12 mouse cellular contexts compared by ENCODE assay signal in the genomic region with DNA sequence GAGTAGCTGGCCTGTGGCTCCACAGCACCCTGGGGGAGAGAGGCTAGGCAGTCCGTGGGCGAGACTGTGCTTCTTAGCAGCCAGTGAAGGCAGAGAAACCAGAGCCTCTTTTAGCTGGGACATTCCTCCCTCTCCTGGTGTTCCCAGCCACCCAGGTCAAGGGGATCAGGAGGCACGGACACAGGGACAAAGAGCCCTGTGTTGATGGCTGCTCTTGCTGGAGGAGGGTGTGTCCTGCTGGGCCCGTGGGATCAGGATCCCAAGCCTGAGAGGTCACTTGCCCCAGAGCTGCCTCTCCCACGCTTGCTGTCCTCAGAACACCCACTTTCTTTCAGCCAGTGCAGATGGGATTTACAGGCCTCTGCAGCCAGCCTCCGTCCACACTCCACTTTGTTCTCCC. TPM values are rescaled to one million over a fixed set of nuclear protein-coding genes. Genes with fewer than 3 reads are reported as not detected.
A peak's percentile ranks its signal among the peaks of the same experiment; 100 is the strongest.
DNase-seq lines count a peak whose midpoint lies in the region; ATAC-seq and TF ChIP-seq lines count a peak whose summit lies in the region.
"Had no signal": no experiment of that assay in that cellular context is flagged by ENCODE, and none has a peak within 500 bp of the region (broad histone marks: within the 10 kb centered on the region; RNA-seq: fewer than 3 reads in every experiment).

No protein-coding gene starts in this region.

- H3K9me3 ChIP-seq in heart, embryonic 15.5 days (replicated peaks) = no peaks in the 10 kb centered on the region
- no peaks in the 10 kb centered on the region for H3K9me3 ChIP-seq in midbrain, embryonic 11.5 days (ENCODE audit: control insufficient read depth, low read length)
- no peaks in the 10 kb centered on the region for H3K9me3 ChIP-seq in midbrain, postnatal 0 days (ENCODE audit: low read length)
- no peaks in the 10 kb centered on the region for H3K9me3 ChIP-seq in embryonic facial prominence, embryonic 15.5 days (replicated peaks)
- no peaks in the 10 kb centered on the region for H3K9me3 ChIP-seq in stomach, embryonic 15.5 days
- H3K9me3 ChIP-seq: hindbrain, embryonic 15.5 days; neural tube, embryonic 12.5 days had no signal

- no peak overlapping the region for H3K4me3 ChIP-seq in heart, embryonic 15.5 days
- no peak overlapping the region for H3K4me3 ChIP-seq in midbrain, embryonic 11.5 days (ENCODE audit: low read depth, low read length)
- H3K4me3 ChIP-seq in midbrain, postnatal 0 days (ENCODE audit: low read depth, low read length) = no peak overlapping the region
- no peak overlapping the region for H3K4me3 ChIP-seq in embryonic facial prominence, embryonic 15.5 days (replicated peaks)
- no peak overlapping the region for H3K4me3 ChIP-seq in stomach, embryonic 15.5 days (replicated peaks)
- H3K4me3 ChIP-seq in thymus, adult 2 months (ENCODE audit: control insufficient read depth, insufficient read depth, low read length) = no peak overlapping the region
- H3K4me3 ChIP-seq: hindbrain, embryonic 15.5 days; neural tube, embryonic 12.5 days had no signal

- no peak for ATAC-seq in heart, embryonic 15.5 days (replicated peaks; ENCODE audit: insufficient number of reproducible peaks, insufficient read depth, low FRiP score, low read depth)
- no peak for ATAC-seq in midbrain, embryonic 11.5 days (ENCODE audit: low FRiP score)
- no peak for ATAC-seq in midbrain, postnatal 0 days (ENCODE audit: low FRiP score)
- no peak for ATAC-seq in embryonic facial prominence, embryonic 15.5 days (ENCODE audit: insufficient number of reproducible peaks, low FRiP score, low TSS enrichment, low read depth)
- no peak for ATAC-seq in stomach, embryonic 15.5 days (ENCODE audit: insufficient read depth, low FRiP score, low read depth)

- H3K27me3 ChIP-seq in heart, embryonic 15.5 days = no peaks in the 10 kb centered on the region
- H3K27me3 ChIP-seq in midbrain, embryonic 11.5 days (ENCODE audit: control insufficient read depth, insufficient read depth, low read length) = no peaks in the 10 kb centered on the region
- no peaks in the 10 kb centered on the region for H3K27me3 ChIP-seq in midbrain, postnatal 0 days (ENCODE audit: insufficient read depth, low read length)
- no peaks in the 10 kb centered on the region for H3K27me3 ChIP-seq in embryonic facial prominence, embryonic 15.5 days
- H3K27me3 ChIP-seq in stomach, embryonic 15.5 days (replicated peaks) = no peaks in the 10 kb centered on the region
- no peaks in the 10 kb centered on the region for H3K27me3 ChIP-seq in thymus, adult 2 months (ENCODE audit: control insufficient read depth, insufficient read depth, low read length)
- H3K27me3 ChIP-seq: hindbrain, embryonic 15.5 days; neural tube, embryonic 12.5 days had no signal

- H3K36me3 ChIP-seq in heart, embryonic 15.5 days = peaks cover 38% of the 10 kb centered on the region
- H3K36me3 ChIP-seq in midbrain, embryonic 11.5 days (ENCODE audit: control insufficient read depth, insufficient read depth, low read length) = peaks cover 3% of the 10 kb centered on the region; the same call in 1 of the 2 replicates
- peaks cover 22% of the 10 kb centered on the region for H3K36me3 ChIP-seq in midbrain, postnatal 0 days (ENCODE audit: insufficient read depth, low read length)
- peaks cover 63% of the 10 kb centered on the region for H3K36me3 ChIP-seq in embryonic facial prominence, embryonic 15.5 days
- H3K36me3 ChIP-seq in stomach, embryonic 15.5 days = peaks cover 31% of the 10 kb centered on the region
- H3K36me3 ChIP-seq in thymus, adult 2 months (ENCODE audit: control insufficient read depth, insufficient read depth, low read length) = peaks cover 34% of the 10 kb centered on the region

- H3K4me1 ChIP-seq in heart, embryonic 15.5 days (replicated peaks) = peaks cover 36% of the 10 kb centered on the region
- peaks cover 7% of the 10 kb centered on the region; the same call in 1 of the 2 replicates for H3K4me1 ChIP-seq in midbrain, embryonic 11.5 days (ENCODE audit: control insufficient read depth, insufficient read depth, low read length)
- no peaks in the 10 kb centered on the region for H3K4me1 ChIP-seq in midbrain, postnatal 0 days (ENCODE audit: insufficient read depth, low read length)
- peaks cover 54% of the 10 kb centered on the region for H3K4me1 ChIP-seq in embryonic facial prominence, embryonic 15.5 days
- peaks cover 41% of the 10 kb centered on the region for H3K4me1 ChIP-seq in stomach, embryonic 15.5 days
- peaks cover 18% of the 10 kb centered on the region for H3K4me1 ChIP-seq in thymus, adult 2 months (replicated peaks; ENCODE audit: control insufficient read depth, insufficient read depth, low read length)

- DNase-seq in heart, postnatal 36 days = no peak
- no peak for DNase-seq in midbrain, embryonic 11.5 days (ENCODE audit: low spot score, missing footprints)
- no peak for DNase-seq in midbrain, postnatal 0 days (ENCODE audit: low spot score)
- no peak for DNase-seq in frontal cortex, postnatal 10 days (ENCODE audit: low spot score in 2 of 2)
- DNase-seq in thymus, adult 2 months = no peak
- DNase-seq: lung, postnatal 14 days; right cerebral cortex, postnatal 25 days had no signal

- intact Hi-C loops in heart, postnatal 36 days (cut with DNase I) = no loop called here

- TF ChIP-seq POLR2A in thymus, adult 2 months (IDR thresholded peaks at IDR 0.05; ENCODE audit: control insufficient read depth, extremely low read depth, insufficient read depth, low read length, poor library complexity) = no peak

- 57% methylated on average over 6 of the region's 6 CpGs for WGBS in heart, embryonic 15.5 days
- 26% methylated on average over 6 of the region's 6 CpGs for WGBS in midbrain, embryonic 11.5 days
- 45% methylated on average over 4 of the region's 6 CpGs for WGBS in midbrain, postnatal 0 days
- 46% methylated on average over 6 of the region's 6 CpGs for WGBS in embryonic facial prominence, embryonic 15.5 days
- WGBS in stomach, embryonic 15.5 days = 62% methylated on average over 6 of the region's 6 CpGs
- WGBS in thymus, adult 2 months = 96% methylated on average over 6 of the region's 6 CpGs

- no peak overlapping the region for H3K27ac ChIP-seq in heart, embryonic 15.5 days
- H3K27ac ChIP-seq in midbrain, embryonic 11.5 days (ENCODE audit: low read depth, low read length) = peak overlapping the region; percentile 10; the same call in 1 of the 2 replicates
- no peak overlapping the region for H3K27ac ChIP-seq in midbrain, postnatal 0 days (ENCODE audit: low read depth, low read length)
- H3K27ac ChIP-seq in embryonic facial prominence, embryonic 15.5 days (replicated peaks) = peak overlapping the region; percentile 58; the same call in 1 of the 2 replicates
- peak overlapping the region; percentile 26; the same call in 1 of the 2 replicates for H3K27ac ChIP-seq in stomach, embryonic 15.5 days
- H3K27ac ChIP-seq in thymus, adult 2 months (ENCODE audit: control insufficient read depth, insufficient read depth, low read length) = no peak overlapping the region
- H3K27ac ChIP-seq: hindbrain, embryonic 15.5 days; neural tube, embryonic 12.5 days had no signal

- no peak overlapping the region for H3K4me2 ChIP-seq in heart, embryonic 15.5 days
- H3K4me2 ChIP-seq in midbrain, embryonic 11.5 days = no peak overlapping the region
- H3K4me2 ChIP-seq in midbrain, postnatal 0 days (ENCODE audit: low read depth, low read length, poor library complexity, severe bottlenecking) = no peak overlapping the region
- no peak overlapping the region for H3K4me2 ChIP-seq in embryonic facial prominence, embryonic 15.5 days (replicated peaks)
- H3K4me2 ChIP-seq in stomach, embryonic 15.5 days = no peak overlapping the region
- H3K4me2 ChIP-seq: hindbrain, embryonic 15.5 days; neural tube, embryonic 12.5 days had no signal

- TF ChIP-seq CTCF in midbrain, postnatal 0 days (IDR thresholded peaks at IDR 0.05) = no peak
- TF ChIP-seq CTCF in thymus, adult 2 months (IDR thresholded peaks at IDR 0.05; ENCODE audit: borderline replicate concordance, control insufficient read depth, extremely low read depth, insufficient read depth, low read length, poor library complexity) = no peak

- H3K9ac ChIP-seq in heart, embryonic 15.5 days = 0 out of 2 replicates have a peak overlapping the region, but pooled peaks have one; percentile 9
- peak overlapping the region; percentile 42; the same call in 1 of the 2 replicates for H3K9ac ChIP-seq in midbrain, embryonic 11.5 days (ENCODE audit: low read length)
- H3K9ac ChIP-seq in midbrain, postnatal 0 days (replicated peaks; ENCODE audit: low read length, poor library complexity, severe bottlenecking) = no peak overlapping the region
- H3K9ac ChIP-seq in embryonic facial prominence, embryonic 15.5 days = no peak overlapping the region
- no peak overlapping the region for H3K9ac ChIP-seq in stomach, embryonic 15.5 days
- H3K9ac ChIP-seq: hindbrain, embryonic 15.5 days; neural tube, embryonic 12.5 days had no signal

RNA-seq across cellular contexts. Expression of a gene that starts 12.3 kb away (rescaled TPM):
- 925 and 1,001 TPM in 2 replicates for polyA plus RNA-seq in heart, embryonic 15.5 days (2015; fragmentation: Nextera tagmentation; extraction: Ambion mirVana)
- 100 to 1,000 TPM; 650 to 668 TPM for total RNA-seq in heart, postnatal 36 days (2021)
- 1,161 and 1,182 TPM in 2 replicates for polyA plus RNA-seq in midbrain, embryonic 11.5 days (2014; fragmentation: Nextera tagmentation; extraction: Ambion mirVana)
- 1,612 and 1,828 TPM in 2 replicates for total RNA-seq in midbrain, postnatal 0 days (2014; rRNA removed)
- polyA plus RNA-seq in midbrain, postnatal 0 days (2015; fragmentation: Nextera tagmentation; extraction: Ambion mirVana) = 779 and 814 TPM in 2 replicates
- polyA plus RNA-seq in embryonic facial prominence, embryonic 15.5 days (2015; fragmentation: Nextera tagmentation; extraction: Ambion mirVana) = 1,780 and 1,815 TPM in 2 replicates
- polyA plus RNA-seq in stomach, embryonic 15.5 days (2015; fragmentation: Nextera tagmentation; extraction: Ambion mirVana) = 1,425 and 1,562 TPM in 2 replicates
- 3,356 and 3,688 TPM in 2 replicates for polyA plus RNA-seq in thymus, adult 2 months (2012; rRNA removed)

RNA-seq across cellular contexts. Expression of a gene that starts 18.0 kb away (rescaled TPM):
- polyA plus RNA-seq in heart, embryonic 15.5 days (2015; fragmentation: Nextera tagmentation; extraction: Ambion mirVana) = 20.9 and 28.8 TPM in 2 replicates
- total RNA-seq in heart, postnatal 36 days (2021) = 10 to 100 TPM; 43.1 to 49.5 TPM
- polyA plus RNA-seq in midbrain, embryonic 11.5 days (2014; fragmentation: Nextera tagmentation; extraction: Ambion mirVana) = 27.6 and 32.2 TPM in 2 replicates
- 72.9 and 75.1 TPM in 2 replicates for total RNA-seq in midbrain, postnatal 0 days (2014; rRNA removed)
- 24.7 and 26.6 TPM in 2 replicates for polyA plus RNA-seq in midbrain, postnatal 0 days (2015; fragmentation: Nextera tagmentation; extraction: Ambion mirVana)
- 36.2 and 36.4 TPM in 2 replicates for polyA plus RNA-seq in embryonic facial prominence, embryonic 15.5 days (2015; fragmentation: Nextera tagmentation; extraction: Ambion mirVana)
- polyA plus RNA-seq in stomach, embryonic 15.5 days (2015; fragmentation: Nextera tagmentation; extraction: Ambion mirVana) = 34.9 and 36.4 TPM in 2 replicates
- 87.8 and 109 TPM in 2 replicates for polyA plus RNA-seq in thymus, adult 2 months (2012; rRNA removed)

RNA-seq across cellular contexts. Expression of a gene that starts 40.5 kb away (rescaled TPM):
- 33.5 and 46.2 TPM in 2 replicates for polyA plus RNA-seq in heart, embryonic 15.5 days (2015; fragmentation: Nextera tagmentation; extraction: Ambion mirVana)
- total RNA-seq in heart, postnatal 36 days (2021) = 10 to 100 TPM; 36.2 to 37.9 TPM
- polyA plus RNA-seq in midbrain, embryonic 11.5 days (2014; fragmentation: Nextera tagmentation; extraction: Ambion mirVana) = 7.3 and 7.7 TPM in 2 replicates
- 34.6 and 39.4 TPM in 2 replicates for total RNA-seq in midbrain, postnatal 0 days (2014; rRNA removed)
- polyA plus RNA-seq in midbrain, postnatal 0 days (2015; fragmentation: Nextera tagmentation; extraction: Ambion mirVana) = 15.3 and 15.9 TPM in 2 replicates
- 51.5 and 52.8 TPM in 2 replicates for polyA plus RNA-seq in embryonic facial prominence, embryonic 15.5 days (2015; fragmentation: Nextera tagmentation; extraction: Ambion mirVana)
- 37.0 and 43.0 TPM in 2 replicates for polyA plus RNA-seq in stomach, embryonic 15.5 days (2015; fragmentation: Nextera tagmentation; extraction: Ambion mirVana)
- polyA plus RNA-seq in thymus, adult 2 months (2012; rRNA removed) = 161 and 172 TPM in 2 replicates

Comparison
In these comparisons a context has a peak if more than half of its experiments do, and no peak if none do; other contexts are left out.
1. H3K27ac ChIP-seq: peak in midbrain, embryonic 11.5 days (single experiment), embryonic facial prominence, embryonic 15.5 days (single experiment) and stomach, embryonic 15.5 days (single experiment); none in heart, embryonic 15.5 days (single experiment), midbrain, postnatal 0 days (single experiment) and thymus, adult 2 months (single experiment).
2. H3K9ac ChIP-seq: peak in heart, embryonic 15.5 days (single experiment) and midbrain, embryonic 11.5 days (single experiment); none in midbrain, postnatal 0 days (single experiment), embryonic facial prominence, embryonic 15.5 days (single experiment) and stomach, embryonic 15.5 days (single experiment).